Mouse (Mus musculus): ENCODE data around the gene Slc16a11.

DNA sequence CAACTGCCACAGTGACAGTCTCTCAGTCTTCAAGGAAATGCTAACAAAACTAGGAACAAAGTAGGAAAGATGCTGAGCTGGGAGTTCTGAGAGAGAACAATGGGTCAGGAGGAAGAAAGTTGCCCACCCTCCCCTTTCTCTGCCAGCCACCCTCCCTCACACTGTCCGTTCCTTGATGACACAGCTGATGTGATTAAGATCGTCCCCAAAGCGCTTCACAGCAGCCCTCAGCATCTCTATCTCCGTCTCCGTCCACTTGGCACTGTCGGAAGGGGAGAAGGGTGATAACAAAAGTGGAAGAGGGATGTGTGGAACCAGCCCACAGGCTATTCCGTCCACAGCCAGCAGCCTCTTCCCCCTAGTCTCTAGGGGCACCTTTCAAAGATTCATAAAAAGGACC, 24.2 kb downstream of the Slc16a11 start:
- TF ChIP-seq CTCF (conservative IDR thresholded peaks at IDR 0.05; ENCODE audit: low read length) (no peak), NANOG (IDR thresholded peaks at IDR 0.05; ENCODE audit: borderline replicate concordance, low read length) (no peak), POU5F1 (IDR thresholded peaks at IDR 0.05; ENCODE audit: borderline replicate concordance, low read length) (no peak)
